Mouse (Mus musculus): ENCODE measurements at regions not wholly inside any gene's neighbourhood (a gene's known extent, or its start where the extent isn't known, plus 50 kb on each side); places are given as distances from the start of the nearest gene placed in this dataset.

DNA sequence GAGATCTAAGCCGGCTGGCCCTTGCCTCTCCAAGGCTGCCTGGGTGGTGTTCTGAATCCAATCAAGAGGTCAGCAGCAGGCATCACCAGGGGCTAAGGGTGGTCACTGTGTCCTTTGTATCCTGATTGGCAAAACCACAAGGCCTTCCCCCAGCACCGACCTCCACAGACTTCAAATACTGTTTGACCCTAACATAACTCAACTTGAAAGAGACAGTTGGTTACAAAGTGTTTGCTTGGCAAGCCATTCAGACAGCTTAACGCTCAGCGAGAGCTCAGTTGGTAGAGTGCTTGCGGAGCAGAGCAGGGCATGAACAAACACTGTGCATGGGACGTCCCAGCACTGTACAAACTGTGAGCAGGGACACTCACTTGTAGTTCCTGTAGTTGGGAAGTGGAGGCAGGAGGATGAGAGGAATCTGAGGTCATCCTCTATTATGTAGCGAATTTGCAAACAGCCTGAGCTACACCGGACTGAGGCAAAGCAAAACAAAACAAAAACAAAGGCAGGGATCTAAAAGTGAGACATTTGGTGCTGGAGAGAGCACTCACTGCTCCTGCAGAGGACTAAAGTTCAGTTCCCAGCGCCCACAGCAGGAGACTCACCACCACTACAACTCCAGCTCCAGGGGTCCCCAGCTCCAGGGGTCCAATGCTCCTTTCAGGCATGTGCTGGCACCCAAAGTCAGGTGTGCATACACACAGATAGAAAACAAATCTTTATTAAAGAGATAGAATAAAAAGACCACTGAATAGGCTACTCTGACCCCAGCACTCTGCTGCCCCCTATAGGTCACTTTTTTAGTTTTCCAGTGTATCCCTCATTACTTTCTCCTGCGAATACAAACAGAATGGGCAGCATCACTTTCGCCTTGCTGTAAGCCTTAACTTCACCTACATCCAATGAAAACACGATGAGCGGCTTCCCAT lies 273.5 kb downstream of the Prex1 start:
- no peak for DNase-seq (ENCODE audit: low read depth, low spot score)

DNA sequence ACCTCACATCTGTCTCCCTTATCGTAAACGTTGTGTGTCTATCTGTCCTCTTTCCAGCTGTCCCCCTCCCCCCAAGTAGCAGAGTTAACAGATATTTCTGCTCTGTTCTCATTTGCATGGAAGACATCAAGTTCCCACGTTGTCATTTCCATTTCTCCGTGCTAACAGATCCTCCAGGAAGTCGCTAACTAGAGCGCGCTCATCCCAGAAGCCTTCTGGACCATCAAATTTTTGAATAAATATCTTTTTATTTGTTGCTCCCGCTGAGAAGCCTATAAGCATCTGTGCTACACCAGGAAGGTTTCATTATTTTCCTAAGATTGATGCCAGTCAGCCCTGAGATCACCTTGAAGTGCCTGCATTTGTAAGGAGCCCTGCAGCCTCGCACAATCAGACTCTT lies 275.4 kb downstream of the Prex1 start:
- DNase-seq (ENCODE audit: low read depth, low spot score): no peak

DNA sequence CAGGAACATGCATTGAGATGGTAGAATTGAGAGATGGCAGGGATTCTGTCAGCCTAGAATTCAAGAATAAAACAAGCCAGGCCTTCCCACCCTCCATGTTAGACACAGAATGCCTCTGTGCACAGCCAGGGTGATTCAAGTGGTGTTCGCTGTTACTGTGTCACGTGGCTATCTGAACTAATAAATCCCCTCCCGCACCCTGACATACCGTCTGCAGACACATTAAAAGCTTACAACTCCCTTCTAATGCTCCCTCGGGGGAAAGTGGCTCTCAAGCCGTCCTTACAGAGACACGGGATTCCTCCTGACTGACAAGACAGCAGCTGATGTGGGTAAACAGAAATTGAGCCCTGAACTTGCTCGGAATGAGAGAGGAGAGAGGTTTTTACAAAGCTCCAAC lies 279.1 kb downstream of the Prex1 start:
- no peak for DNase-seq (ENCODE audit: low read depth, low spot score)

DNA sequence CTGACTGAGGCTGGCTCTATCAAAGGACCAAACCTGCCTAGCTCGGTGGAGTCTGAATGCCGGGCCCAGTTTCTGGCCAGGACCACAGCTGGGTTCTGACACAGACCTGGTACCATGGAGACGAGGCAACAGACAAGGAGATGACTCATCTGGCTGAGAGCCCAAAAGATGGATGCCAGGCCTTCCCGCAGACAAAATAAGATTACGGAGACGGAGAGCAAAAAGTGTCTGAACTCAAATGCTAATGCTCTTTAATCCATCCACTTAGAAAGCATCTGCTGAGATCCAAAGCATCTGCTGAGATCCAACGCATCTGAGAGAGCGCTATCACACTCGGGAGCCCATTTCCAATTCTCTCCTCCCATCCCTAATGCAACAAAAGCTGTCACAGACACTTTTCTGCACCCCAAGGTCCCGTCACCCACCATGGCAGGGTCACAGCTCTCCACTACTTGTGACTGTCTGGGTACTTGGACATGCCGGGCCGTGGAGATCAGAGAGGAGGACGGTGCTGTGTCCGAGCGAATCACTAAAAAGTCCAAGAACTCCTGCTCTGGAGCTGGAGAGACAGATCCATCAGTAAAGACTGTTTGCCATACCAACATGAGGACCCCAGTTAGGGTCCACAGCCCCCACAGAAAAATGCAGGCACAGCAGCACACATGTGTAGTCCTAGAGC lies 278.3 kb upstream of the Sulf2 start:
- peak; percentile 72 for DNase-seq (ENCODE audit: low read depth, low spot score)

DNA sequence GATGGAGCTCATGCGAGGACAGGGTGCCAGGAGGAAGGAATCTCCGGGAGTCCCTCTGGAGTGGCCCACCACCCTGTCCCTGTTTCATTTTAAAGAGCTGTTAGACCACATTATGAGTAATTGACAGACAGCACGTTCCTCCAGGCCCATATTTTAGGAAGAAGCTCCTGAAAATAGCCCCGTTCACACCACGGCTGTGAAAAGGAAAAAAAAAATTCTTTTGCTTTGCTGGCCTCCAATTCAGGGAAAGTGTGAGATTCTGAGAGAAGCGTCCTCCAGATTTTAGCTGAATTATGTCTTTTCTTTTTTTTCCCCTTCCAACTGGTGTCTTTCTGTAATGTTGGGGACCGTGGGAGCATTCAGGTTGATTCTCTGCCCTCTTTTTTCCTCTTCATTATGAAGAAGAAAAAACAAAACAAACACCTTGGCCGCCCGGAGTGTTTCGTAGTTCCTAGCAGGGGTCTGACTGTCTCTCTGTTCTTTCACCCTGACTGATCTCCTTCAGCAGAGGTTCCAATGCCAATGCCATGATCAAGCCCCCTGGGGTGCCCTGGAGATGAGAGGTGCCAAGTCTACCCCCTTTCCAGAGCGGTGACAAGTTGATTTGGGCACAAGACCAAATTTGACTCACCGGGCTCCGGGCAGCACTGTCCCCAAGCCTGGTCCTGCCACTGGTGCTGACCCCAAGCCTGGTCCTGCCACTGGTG lies 277.6 kb upstream of the Sulf2 start:
- no peak for DNase-seq (ENCODE audit: low read depth, low spot score)

DNA sequence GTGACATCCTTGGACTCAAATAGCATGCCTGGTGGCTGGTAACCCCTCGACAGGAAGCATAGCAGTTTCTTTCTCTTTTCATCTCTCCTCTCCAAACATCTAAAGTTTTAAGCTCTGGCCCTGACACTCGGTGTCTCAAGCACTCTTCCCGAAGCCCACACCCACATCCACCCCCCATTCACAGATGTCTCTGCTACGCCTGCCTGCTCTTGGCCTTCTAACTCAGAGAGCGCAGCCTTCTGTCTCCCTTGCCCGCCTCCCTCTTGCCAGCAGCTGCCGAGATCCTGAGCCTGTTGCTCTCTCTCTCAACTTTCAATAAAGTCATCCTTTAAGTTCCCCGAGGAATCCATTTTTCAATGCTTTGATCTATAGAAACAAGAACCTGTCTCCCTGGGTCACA lies 277.1 kb upstream of the Sulf2 start:
- no peak for DNase-seq (ENCODE audit: low read depth, low spot score)

DNA sequence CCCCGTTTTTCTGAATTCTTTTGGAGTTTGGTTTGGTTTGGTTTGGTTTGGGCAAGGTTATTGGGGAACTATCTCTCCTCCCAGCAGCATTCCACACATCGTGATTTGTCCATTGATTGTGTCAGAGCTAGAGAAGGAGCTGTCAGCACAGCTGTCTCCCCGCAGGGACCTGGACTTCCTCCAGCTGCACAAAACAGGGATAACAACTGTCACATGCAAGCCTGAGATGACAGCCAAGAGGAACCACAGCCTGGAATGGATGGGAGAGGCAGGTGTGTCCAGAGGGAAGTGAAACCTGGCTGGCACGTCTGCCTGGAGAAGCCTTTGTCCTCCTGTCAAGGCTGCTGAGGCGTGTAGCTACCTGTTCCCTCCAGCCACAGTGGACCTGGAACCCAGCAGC lies 274.5 kb upstream of the Sulf2 start:
- peak; percentile 70 for DNase-seq (ENCODE audit: low read depth, low spot score)

DNA sequence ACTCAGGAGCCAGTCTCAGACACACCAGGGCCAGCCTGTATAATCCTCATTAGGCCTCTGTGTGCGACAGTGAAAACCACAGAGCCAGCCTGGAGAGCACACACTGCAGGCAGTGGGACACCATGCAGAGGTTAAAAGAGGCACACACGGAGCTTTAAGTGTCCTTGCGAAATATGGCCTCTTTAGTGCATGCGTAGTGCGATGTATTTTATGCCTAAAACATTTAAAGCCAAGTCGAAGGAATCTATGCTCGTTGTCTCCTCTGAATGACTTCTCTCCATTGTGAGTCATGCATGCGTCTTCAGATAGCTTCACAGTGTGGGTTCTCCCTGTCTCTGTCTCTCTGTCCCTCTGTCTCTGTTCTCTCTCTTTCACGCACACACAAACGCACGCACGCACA lies 274.0 kb upstream of the Sulf2 start:
- DNase-seq (ENCODE audit: low read depth, low spot score): no peak

DNA sequence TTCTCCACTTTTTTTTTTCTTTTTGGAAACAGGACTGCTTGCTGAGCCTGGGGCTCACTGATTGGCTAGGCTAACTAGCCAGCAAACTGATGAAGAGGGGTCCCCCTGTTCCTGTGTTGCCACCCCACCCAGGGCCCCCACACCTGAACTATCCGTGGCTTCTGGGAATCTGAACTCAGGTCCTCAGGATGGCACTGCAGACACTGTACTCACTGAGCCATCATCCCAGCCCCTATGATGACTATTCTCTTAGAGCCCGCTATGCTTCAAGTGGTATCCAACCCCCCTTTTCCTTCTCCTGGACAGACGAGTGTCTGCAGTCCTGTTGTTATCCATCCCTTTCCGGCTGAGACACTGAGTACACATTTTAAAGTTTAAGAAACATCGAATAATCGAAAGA lies 271.9 kb upstream of the Sulf2 start:
- no peak for DNase-seq (ENCODE audit: low read depth, low spot score)

DNA sequence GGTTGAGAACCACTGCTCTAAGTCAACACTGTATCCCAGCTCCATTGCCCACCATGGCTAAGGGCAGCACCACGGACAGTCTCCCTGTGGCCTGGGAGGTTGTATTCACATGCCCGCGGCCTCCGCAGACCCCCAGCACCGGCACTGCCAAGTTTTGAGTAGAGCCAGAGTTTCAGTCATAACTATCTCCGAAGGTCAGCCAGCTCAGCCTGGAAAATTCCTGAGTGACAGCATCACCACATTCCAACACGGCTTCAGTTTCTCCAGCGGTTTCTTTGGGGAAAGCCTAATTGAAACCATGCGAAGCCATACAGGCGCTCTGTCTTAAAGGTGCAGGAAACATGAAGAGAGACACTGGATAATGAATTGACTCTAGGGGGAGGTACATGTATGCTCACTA lies 271.5 kb upstream of the Sulf2 start:
- DNase-seq (ENCODE audit: low read depth, low spot score): peak; percentile 64

DNA sequence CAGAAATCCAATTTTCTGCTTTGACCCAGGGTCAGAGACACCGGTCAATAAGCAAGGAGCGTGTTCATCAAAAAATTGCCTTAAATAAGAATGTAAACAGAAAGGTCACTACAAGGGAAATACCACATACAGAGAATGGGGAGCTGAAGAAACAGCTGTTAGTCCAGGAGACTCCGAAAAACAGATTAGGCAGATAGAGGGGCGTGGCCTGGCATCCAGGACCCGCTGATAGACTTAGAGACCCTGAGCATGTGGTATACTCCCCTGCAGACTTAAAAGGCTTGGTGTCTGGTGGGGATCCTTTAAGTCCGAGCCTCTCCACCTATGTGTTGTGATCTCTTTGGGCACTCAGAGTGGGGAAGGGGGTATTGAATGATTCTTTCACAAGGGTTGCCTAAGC lies 271.0 kb upstream of the Sulf2 start:
- no peak for DNase-seq (ENCODE audit: low read depth, low spot score)

DNA sequence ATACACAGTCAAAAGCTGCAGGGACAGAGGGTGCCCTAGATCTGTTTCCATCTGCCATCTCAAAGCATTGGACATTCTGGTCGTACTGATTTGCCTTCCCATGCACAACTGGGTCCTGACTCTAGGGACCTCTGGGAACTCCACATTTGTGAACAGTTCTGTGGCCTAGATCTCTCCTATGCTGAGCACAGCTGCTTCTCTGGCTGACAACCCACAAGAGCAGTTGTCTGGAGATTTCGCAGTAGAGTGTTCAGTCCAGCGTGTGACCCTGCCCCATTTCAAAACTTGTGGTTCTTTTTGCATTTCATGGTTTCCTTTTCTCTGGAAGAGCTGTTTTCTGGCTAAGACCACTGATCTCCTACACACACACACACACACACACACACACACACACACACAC lies 269.7 kb upstream of the Sulf2 start:
- no peak for DNase-seq (ENCODE audit: low read depth, low spot score)

DNA sequence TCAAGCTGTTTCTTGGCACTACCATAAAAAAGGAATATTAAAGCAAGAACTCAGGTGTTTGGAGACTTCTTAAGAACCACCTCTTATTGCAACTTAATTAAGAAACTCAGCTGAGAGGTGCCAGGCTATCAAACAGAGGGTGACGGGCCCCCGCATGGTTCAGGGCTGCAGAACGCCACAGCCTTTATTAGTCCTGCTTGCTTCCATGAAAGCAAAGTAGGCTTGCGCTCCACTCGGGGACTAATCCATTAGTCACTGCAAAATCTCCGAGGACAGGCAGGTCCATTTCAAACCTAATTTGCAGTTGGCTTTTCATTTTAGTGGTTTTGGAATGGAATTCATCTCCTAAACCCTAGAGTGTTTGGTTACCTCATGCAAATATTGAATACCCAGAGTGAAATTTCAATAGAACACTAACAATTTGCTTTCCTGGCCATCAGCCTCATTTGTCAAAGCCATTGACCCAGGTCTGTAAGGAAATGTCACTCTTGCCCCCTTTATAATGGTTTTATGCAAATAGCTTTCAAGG lies 267.7 kb upstream of the Sulf2 start:
- DNase-seq (ENCODE audit: low read depth, low spot score): no peak

DNA sequence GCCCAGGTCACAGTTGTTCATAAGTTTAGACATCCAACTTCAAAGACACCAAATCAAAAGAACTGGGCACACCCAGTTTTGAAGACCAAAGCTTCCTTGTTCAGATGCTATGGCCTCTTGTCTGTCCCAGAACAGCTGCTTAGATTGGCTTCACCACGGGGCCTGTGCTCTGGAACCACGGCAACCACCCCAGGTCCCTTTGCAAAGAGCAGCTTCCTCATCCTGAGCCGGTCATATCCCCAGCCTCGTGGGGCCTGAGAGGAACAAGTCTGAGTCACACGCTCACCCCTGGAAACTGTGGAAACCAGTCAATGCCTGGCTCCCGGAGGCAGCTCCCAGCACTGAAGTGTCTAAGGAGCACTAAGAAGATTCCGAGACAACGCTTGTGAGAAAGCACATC lies 264.8 kb upstream of the Sulf2 start:
- DNase-seq (ENCODE audit: low read depth, low spot score): peak; percentile 52

DNA sequence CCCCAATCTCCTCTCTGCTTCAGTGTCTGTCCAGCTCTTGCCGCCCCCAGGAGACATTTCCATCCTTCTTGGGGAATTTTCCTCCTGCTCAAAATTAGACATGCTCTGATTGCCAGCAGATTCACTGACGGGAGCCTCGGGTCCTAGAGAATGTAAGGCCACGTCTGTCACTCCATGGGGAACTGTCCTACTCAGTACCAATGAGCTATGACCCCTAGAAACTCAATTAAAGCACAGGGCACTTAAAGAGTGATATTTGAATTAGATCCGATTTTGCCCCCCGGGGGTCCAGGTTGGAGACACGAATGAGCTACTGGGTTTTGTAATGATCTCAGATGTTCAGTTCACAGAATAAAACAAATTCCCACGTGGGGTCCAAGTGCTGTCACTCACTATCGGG lies 263.8 kb upstream of the Sulf2 start:
- DNase-seq (ENCODE audit: low read depth, low spot score): no peak

DNA sequence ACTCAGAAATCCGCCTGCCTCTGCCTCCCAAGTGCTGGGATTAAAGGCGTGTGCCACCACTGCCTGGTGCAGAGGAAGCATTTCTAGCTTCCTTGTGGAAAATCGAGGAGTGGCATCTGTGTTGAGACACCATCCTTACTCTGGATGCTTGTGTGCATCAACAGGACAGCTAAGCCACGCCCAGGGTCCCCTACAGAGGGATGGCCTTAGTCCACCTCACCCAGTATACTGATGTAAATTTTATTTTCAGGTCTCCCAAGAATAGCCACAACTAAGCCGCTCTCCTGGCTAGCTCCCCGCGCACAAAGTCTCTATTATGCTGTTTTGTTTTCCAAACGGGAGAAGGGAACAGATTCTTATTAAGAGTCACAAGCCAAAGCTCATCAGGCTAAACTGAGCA lies 262.8 kb upstream of the Sulf2 start:
- DNase-seq (ENCODE audit: low read depth, low spot score): no peak

DNA sequence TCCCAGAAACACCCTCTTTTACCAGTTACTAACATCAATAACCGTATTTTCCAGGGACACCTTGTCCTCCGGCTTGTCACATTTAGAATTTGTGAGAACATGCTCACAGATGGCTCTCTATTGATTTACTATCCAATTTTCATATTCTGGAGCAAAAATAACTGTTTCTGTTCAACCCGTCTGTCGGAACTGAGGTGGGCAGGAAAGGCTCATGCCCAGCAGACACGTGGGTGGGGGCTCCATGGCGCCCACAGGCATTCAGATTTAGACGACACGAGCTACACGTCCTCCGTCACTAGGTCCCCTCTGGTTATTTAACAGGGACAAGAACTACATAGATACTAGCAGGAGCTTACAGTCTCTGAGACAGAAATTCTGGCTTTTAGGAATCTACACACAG lies 262.2 kb upstream of the Sulf2 start:
- no peak for DNase-seq (ENCODE audit: low read depth, low spot score)

DNA sequence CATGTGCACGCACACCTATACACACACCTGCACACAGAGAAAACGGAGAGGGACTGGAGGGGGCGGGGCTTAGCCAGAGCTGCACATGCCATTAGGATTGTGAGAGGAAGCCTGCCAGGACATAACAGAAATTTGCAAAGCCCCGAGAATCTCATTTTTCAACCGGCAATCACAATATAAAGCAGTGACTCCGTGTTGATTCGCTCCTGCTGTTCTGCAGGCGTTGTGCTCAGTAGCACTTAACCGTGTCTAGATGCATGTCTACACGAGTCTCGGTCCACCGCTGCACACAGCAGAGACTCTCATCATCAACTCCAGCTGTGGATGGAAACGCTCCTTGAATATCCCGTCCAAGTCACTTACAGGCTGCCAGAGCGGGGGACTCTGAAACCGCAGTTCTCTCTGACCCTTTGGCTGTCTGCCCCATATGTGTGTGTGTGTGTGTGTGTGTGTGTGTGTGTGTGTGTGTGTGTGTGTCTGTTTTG lies 260.1 kb upstream of the Sulf2 start:
- DNase-seq (ENCODE audit: low read depth, low spot score): peak; percentile 40

DNA sequence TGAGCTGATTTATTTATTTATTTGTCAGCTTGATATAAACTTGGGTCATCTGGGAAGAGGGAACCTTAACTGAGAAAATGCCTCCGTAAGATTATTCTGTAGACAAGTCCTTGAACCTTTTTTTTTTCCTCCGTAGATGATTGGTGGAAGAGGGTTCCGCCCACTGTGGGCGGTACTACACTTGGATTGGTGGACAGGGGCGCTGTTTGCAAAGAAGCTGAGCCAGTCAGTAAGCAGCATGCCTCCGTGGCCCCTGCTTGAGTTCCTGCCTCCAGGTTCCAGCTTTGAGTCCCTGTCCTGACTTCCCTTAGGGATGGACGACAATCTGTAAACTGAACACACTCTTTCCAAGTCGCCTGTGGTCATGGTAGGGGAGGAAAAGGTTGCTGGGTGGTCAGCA lies 259.4 kb upstream of the Sulf2 start:
- DNase-seq (ENCODE audit: low read depth, low spot score): no peak

DNA sequence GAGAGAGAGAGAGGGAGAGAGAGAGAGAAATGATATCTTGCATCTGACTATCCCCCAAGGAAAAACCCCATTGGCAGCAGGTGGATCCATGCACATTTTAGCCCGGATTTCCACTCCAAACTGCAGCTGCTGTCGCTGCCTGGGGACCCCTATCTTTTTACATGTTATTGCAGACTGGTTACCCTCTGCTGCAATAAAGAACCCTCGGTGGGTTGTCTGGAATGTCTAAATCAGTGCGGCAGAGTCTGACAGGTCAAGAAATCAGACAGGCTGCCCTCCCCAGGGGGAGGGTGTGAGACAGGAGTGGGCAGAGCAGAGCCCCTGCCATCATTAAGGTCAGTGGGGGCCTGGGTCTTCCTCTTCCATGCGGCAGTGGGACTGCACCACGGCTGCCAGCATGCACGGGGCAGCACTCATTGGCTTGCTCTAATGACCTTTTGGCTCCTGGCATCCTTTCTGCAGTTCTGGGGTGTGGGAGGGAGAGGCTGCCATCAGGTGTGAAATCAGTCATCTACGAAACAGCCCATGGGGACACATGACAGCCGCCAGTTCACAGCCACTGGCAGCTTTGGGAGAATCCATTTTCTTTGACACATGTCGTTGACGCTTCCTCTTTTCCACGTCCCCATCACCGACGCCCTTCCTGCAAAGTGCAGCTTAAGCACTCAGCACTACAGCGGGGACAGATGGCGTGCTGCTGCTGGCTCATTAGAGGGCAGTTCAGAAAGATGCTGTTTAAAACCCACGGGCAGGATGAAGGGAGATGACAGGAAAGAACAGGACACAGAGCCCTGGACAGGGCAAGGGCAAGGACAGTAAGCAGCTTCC lies 256.8 kb upstream of the Sulf2 start:
- DNase-seq (ENCODE audit: low read depth, low spot score): no peak

DNA sequence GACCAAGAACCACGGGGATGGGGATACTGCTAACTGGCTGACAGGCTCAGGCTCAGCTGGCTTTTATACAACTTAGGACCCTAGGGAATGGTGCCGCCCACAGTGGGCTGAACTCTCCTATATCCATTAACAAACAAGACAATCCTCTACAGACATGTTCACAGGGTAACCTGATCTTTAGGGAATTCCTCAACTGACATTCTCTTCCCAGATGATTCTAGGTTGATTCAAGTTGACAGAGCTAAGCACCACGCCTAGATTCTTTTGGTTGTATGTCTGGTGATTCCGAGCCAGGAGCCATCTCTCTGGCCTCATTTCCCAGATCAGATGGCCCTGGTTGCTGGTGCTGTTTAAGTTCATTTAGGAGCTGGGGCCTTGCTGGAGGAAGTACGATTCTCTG lies 253.9 kb upstream of the Sulf2 start:
- DNase-seq (ENCODE audit: low read depth, low spot score): no peak
